27 mouse cellular contexts compared by ENCODE assay signal in genomic region chr9:101015324-101015723, GRCm38 (mm10). TPM values are rescaled to one million over a fixed set of nuclear protein-coding genes. Genes with fewer than 3 reads are reported as not detected.
DNase-seq lines count a peak whose midpoint lies in the region; ATAC-seq and TF ChIP-seq lines count a peak whose summit lies in the region.
"Had no signal": no experiment of that assay in that cellular context is flagged by ENCODE, and none has a peak within 500 bp of the region (broad histone marks: within the 10 kb centered on the region; RNA-seq: fewer than 3 reads in every experiment).

No protein-coding gene starts in this region.

- H3K4me1 ChIP-seq in kidney, adult 2 months (ENCODE audit: control insufficient read depth, insufficient read depth, low read length): peaks cover 5% of the 10 kb centered on the region; the same call in 1 of the 2 replicates
- no peaks in the 10 kb centered on the region for H3K4me1 ChIP-seq in lung, embryonic 14.5 days (ENCODE audit: insufficient read depth)
- H3K4me1 ChIP-seq in lung, adult 2 months (ENCODE audit: control insufficient read depth, insufficient read depth, low read length): peaks cover 6% of the 10 kb centered on the region; the same call in 1 of the 2 replicates
- H3K4me1 ChIP-seq: forebrain, embryonic 12.5 days; forebrain, embryonic 15.5 days; heart, embryonic 15.5 days had no signal

- no peak overlapping the region for H3K4me2 ChIP-seq in lung, embryonic 14.5 days
- H3K4me2 ChIP-seq: embryonic facial prominence, embryonic 13.5 days; forebrain, embryonic 12.5 days; forebrain, embryonic 15.5 days; heart, embryonic 12.5 days; heart, embryonic 15.5 days; hindbrain, embryonic 13.5 days had no signal

- no peak overlapping the region for H3K9ac ChIP-seq in lung, embryonic 14.5 days
- H3K9ac ChIP-seq: embryonic facial prominence, embryonic 13.5 days; forebrain, embryonic 12.5 days; forebrain, embryonic 15.5 days; heart, embryonic 12.5 days; heart, embryonic 15.5 days; hindbrain, embryonic 13.5 days had no signal

- no peaks in the 10 kb centered on the region for H3K27me3 ChIP-seq in kidney, adult 2 months (replicated peaks; ENCODE audit: control insufficient read depth, insufficient read depth, low read length)
- no peaks in the 10 kb centered on the region for H3K27me3 ChIP-seq in lung, embryonic 14.5 days (ENCODE audit: insufficient read depth, low read length)
- H3K27me3 ChIP-seq: embryonic facial prominence, embryonic 13.5 days; forebrain, embryonic 12.5 days; forebrain, embryonic 15.5 days; heart, embryonic 12.5 days; heart, embryonic 15.5 days; hindbrain, embryonic 13.5 days; Patski had no signal

- H3K36me3 ChIP-seq in kidney, adult 2 months (ENCODE audit: control insufficient read depth, insufficient read depth, low read length): no peaks in the 10 kb centered on the region
- peaks cover 9% of the 10 kb centered on the region; the same call in 1 of the 2 replicates for H3K36me3 ChIP-seq in lung, embryonic 14.5 days (ENCODE audit: insufficient read depth)

- no peak for TF ChIP-seq POLR2A in kidney, adult 2 months (IDR thresholded peaks at IDR 0.05; ENCODE audit: low read depth, low read length)
- TF ChIP-seq POLR2A in lung, adult 2 months (IDR thresholded peaks at IDR 0.05; ENCODE audit: borderline replicate concordance, extremely low read depth, low read depth, low read length): no peak

- ATAC-seq in lung, embryonic 14.5 days (ENCODE audit: insufficient read depth): no peak
- ATAC-seq: forebrain, embryonic 15.5 days; hindbrain, embryonic 16.5 days; Patski had no signal

- H3K27ac ChIP-seq in kidney, adult 2 months (ENCODE audit: insufficient read depth, low read depth, low read length): peak overlapping the region; percentile 41
- no peak overlapping the region for H3K27ac ChIP-seq in lung, embryonic 14.5 days (ENCODE audit: low read depth)
- H3K27ac ChIP-seq: embryonic facial prominence, embryonic 10.5 days; embryonic facial prominence, embryonic 13.5 days; forebrain, embryonic 12.5 days; forebrain, embryonic 15.5 days; heart, embryonic 15.5 days; hindbrain, embryonic 10.5 days; hindbrain, embryonic 13.5 days had no signal

- DNase-seq in adrenal gland, postnatal 14 days: peak; percentile 8
- DNase-seq in adrenal gland, adult 2 months: no peak
- peak; percentile 66 for DNase-seq in kidney, adult 2 months
- DNase-seq in kidney, postnatal 4 days: no peak
- DNase-seq in lung, embryonic 14.5 days: peak; percentile 7
- DNase-seq in lung, adult 2 months: no peak
- DNase-seq: adrenal gland, postnatal 25 days; cerebellum, adult 11-12 months; cerebellum, adult 8-10 months; cerebellum, postnatal 10 days; cerebellum, postnatal 36 days; embryo, embryonic 11 days; gastrocnemius, postnatal 25 days; heart, adult 18-20 months; heart, postnatal 10 days; heart, postnatal 36 days had no signal

- WGBS in kidney, adult 2 months: 80% methylated on average over 9 of the region's 9 CpGs
- WGBS in lung, embryonic 14.5 days: 88% methylated on average over 9 of the region's 9 CpGs
- 70% methylated on average over 9 of the region's 9 CpGs for WGBS in lung, adult 2 months

- TF ChIP-seq CTCF in kidney, adult 2 months (conservative IDR thresholded peaks at IDR 0.05; ENCODE audit: insufficient read depth, insufficient read length, low read depth, low read length): no peak
- no peak for TF ChIP-seq CTCF in lung, embryonic 14.5 days (IDR thresholded peaks at IDR 0.05; ENCODE audit: low read depth)
- no peak for TF ChIP-seq CTCF in lung, adult 2 months (IDR thresholded peaks at IDR 0.05; ENCODE audit: insufficient read depth, low read length)

- no peaks in the 10 kb centered on the region for H3K9me3 ChIP-seq in lung, embryonic 14.5 days (ENCODE audit: low read depth, low read length)
- H3K9me3 ChIP-seq: embryonic facial prominence, embryonic 10.5 days; embryonic facial prominence, embryonic 13.5 days; forebrain, embryonic 12.5 days; forebrain, embryonic 15.5 days; heart, embryonic 12.5 days; heart, embryonic 15.5 days had no signal

- H3K4me3 ChIP-seq in kidney, adult 2 months (ENCODE audit: insufficient read depth, low read depth, low read length): no peak overlapping the region
- no peak overlapping the region for H3K4me3 ChIP-seq in lung, embryonic 14.5 days (ENCODE audit: low read depth, low read length)
- H3K4me3 ChIP-seq in lung, adult 2 months (replicated peaks; ENCODE audit: extremely low read depth, low read depth, low read length): no peak overlapping the region
- H3K4me3 ChIP-seq: embryonic facial prominence, embryonic 10.5 days; embryonic facial prominence, embryonic 13.5 days; erythroblast, embryonic 14.5 days; forebrain, embryonic 12.5 days; forebrain, embryonic 15.5 days; heart, embryonic 12.5 days; heart, embryonic 15.5 days; hindbrain, embryonic 10.5 days; hindbrain, embryonic 13.5 days had no signal

RNA-seq across cellular contexts. Expression of gene Pccb, which starts 19.4 kb away (rescaled TPM):
- total RNA-seq in adrenal gland, postnatal 14 days (2021): 201 and 211 TPM in 2 replicates
- total RNA-seq in adrenal gland, adult 2 months (2021): 100 to 1,000 TPM; 140 to 166 TPM
- 113 and 128 TPM in 2 replicates for polyA plus RNA-seq in adrenal gland, adult 2 months (2012; rRNA removed)
- 341 and 354 TPM in 2 replicates for polyA plus RNA-seq in kidney, adult 2 months (2012; rRNA removed)
- 22.3 and 22.4 TPM in 2 replicates for polyA plus RNA-seq in lung, embryonic 14.5 days (2014; fragmentation: Nextera tagmentation; extraction: Ambion mirVana)
- polyA plus RNA-seq in lung, adult 2 months (2012; rRNA removed): 50.1 and 63.8 TPM in 2 replicates

RNA-seq across cellular contexts. Expression of gene Msl2, which starts 58.6 kb away (rescaled TPM):
- total RNA-seq in adrenal gland, postnatal 14 days (2021): 42.5 and 47.4 TPM in 2 replicates
- 10 to 100 TPM; 46.8 to 56.7 TPM for total RNA-seq in adrenal gland, adult 2 months (2021)
- polyA plus RNA-seq in adrenal gland, adult 2 months (2012; rRNA removed): 34.1 and 38.4 TPM in 2 replicates
- 17.7 and 18.6 TPM in 2 replicates for polyA plus RNA-seq in kidney, adult 2 months (2012; rRNA removed)
- polyA plus RNA-seq in lung, embryonic 14.5 days (2014; fragmentation: Nextera tagmentation; extraction: Ambion mirVana): 7.4 and 8.4 TPM in 2 replicates
- 28.4 and 33.4 TPM in 2 replicates for polyA plus RNA-seq in lung, adult 2 months (2012; rRNA removed)

Comparison
In these comparisons a context has a peak if more than half of its experiments do, and no peak if none do; other contexts are left out.
1. DNase-seq: peak in adrenal gland, postnatal 14 days (single experiment), kidney, adult 2 months (single experiment) and lung, embryonic 14.5 days (single experiment); none in adrenal gland, adult 2 months (single experiment), kidney, postnatal 4 days (0 of 2) and lung, adult 2 months (single experiment).